8 mouse cellular contexts compared by ENCODE assay signal in the genomic region with DNA sequence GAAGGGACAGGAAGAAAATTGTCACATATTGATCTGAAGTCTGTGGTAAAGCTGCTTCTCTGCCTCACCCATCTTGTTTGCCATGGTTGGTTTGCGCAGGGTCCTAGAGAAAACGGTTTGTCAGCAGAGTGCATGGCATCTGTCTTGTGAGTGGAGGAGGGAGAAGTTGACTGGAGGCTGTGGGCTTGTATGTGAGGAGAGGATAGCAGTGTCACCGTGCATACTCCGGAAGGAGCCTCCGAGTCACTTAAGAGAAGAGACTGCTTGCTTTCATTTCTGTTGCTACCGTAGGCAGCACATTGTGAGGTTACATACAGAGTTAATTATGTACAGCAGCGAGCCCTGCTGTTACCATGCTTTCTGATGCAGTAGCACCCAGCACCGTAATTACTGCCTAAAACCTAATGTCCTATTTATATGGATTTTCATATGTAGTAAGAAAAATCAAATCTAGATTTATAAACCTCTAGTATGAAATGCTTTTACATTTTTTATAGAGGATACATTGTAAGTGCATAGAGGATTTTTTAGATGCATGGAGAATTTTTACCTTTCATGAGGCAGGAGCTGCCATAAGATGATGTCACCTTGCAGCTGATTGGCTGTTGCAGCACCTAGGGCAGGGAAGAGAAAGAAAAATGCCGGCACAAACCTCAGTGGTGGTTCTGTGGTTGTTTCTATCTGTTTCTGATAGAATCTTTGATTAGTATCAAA.
A peak's percentile ranks its signal among the peaks of the same experiment; 100 is the strongest.
DNase-seq lines count a peak whose midpoint lies in the region; ATAC-seq lines count a peak whose summit lies in the region.

No protein-coding gene starts in this region.

- DNase-seq in lung, postnatal 10 days, result peak; percentile 14
- DNase-seq in lung, postnatal 14 days, result no peak
- DNase-seq in embryo, embryonic 11 days, result peak; percentile 30
- DNase-seq in left cerebral cortex, adult 8-10 months (ENCODE audit: low spot score in 2 of 2), result peak; percentile 54 to 65
- peak; percentile 66 for DNase-seq in thymus, postnatal 0 days (ENCODE audit: low spot score)
- no peak for DNase-seq in gastrocnemius, adult 8-10 months (ENCODE audit: low spot score in 2 of 2)

- peak; percentile 45 to 67; a peak in 3 of 4 replicates for ATAC-seq in hematopoietic stem cell, adult 5-6 weeks (replicated peaks in 1 of 2; ENCODE audit: insufficient read depth in 1 of 2, low FRiP score in 2 of 2, low TSS enrichment in 1 of 2, low read depth in 1 of 2, poor library complexity in 2 of 2, severe bottlenecking in 2 of 2)
- ATAC-seq in monocyte, adult 5-6 weeks (replicated peaks; ENCODE audit: insufficient number of reproducible peaks, low FRiP score, low TSS enrichment, poor library complexity, severe bottlenecking), result 0 out of 2 replicates have a peak, but pooled peaks have one; percentile 40

Comparison
In these comparisons a context has a peak if more than half of its experiments do, and no peak if none do; other contexts are left out.
1. DNase-seq: peak in lung, postnatal 10 days (single experiment), embryo, embryonic 11 days (single experiment), left cerebral cortex, adult 8-10 months (2 of 2) and thymus, postnatal 0 days (single experiment); none in lung, postnatal 14 days (single experiment) and gastrocnemius, adult 8-10 months (0 of 2).